Mouse (Mus musculus) kidney, embryonic 16.5 days (tissue): Measurements from ENCODE around the gene Stk11. TPM values are rescaled to one million over a fixed set of nuclear protein-coding genes. Genes with fewer than 3 reads are reported as not detected.

Experiments used
- ATAC-seq: fragments of 200-750 bp; cut with Nextera tagmentation; 2 replicates; pipeline ENCODE4 v1.8.0; 2017; ENCODE audit warnings: moderate TSS enrichment; ENCODE audit not compliant: low FRiP score, low TSS enrichment
- H3K27ac ChIP-seq: fragments of 300-500 bp; sonication (generic); 2 replicates; pipeline ENCODE4 v1.5.1; 2014; ENCODE audit warnings: low read length
- H3K27me3 ChIP-seq: fragments of 300-500 bp; sonication (generic); 2 replicates; pipeline ENCODE4 v1.6.1; 2014; ENCODE audit warnings: low read length, control low read depth, mixed read lengths; ENCODE audit not compliant: insufficient read depth
- H3K36me3 ChIP-seq: fragments of 300-500 bp; sonication (generic); 2 replicates; pipeline ENCODE4 v1.6.1; 2014; ENCODE audit warnings: low read length, control low read depth, mixed read lengths; ENCODE audit not compliant: insufficient read depth
- H3K4me1 ChIP-seq: fragments of 300-500 bp; sonication (generic); 2 replicates; pipeline ENCODE4 v1.6.1; 2014; ENCODE audit warnings: low read length, control low read depth, mixed read lengths; ENCODE audit not compliant: insufficient read depth
- H3K4me2 ChIP-seq: fragments of 300-500 bp; sonication (generic); replicated peaks from 2 replicates; pipeline ENCODE4 v1.6.1; 2014; ENCODE audit warnings: low read depth, low read length
- H3K4me3 ChIP-seq: fragments of 300-500 bp; sonication (generic); 2 replicates; pipeline ENCODE4 v1.5.1; 2014; ENCODE audit warnings: mild to moderate bottlenecking, low read length
- H3K9ac ChIP-seq: fragments of 300-500 bp; sonication (generic); replicated peaks from 2 replicates; pipeline ENCODE4 v1.6.1; 2014; ENCODE audit warnings: low read length
- H3K9me3 ChIP-seq: fragments of 300-500 bp; sonication (generic); 2 replicates; pipeline ENCODE4 v1.6.1; 2016; ENCODE audit warnings: low read length, control low read depth
- WGBS: fragments of 180-500 bp; shearing (Covaris S2); extraction: QIAGEN DNeasy Blood & Tissue Kit; methylation state at CpG from one replicate; pipeline ENCODE4 v1.1.7; 2014; 5-methylcytosine and 5-hydroxymethylcytosine counted together
- polyA plus RNA-seq: library from polyadenylated mRNA; unstranded; fragments of >200 nt; fragmentation: Nextera tagmentation; extraction: Ambion mirVana; gene quantifications from 2 replicates; pipeline ENCODE4 v1.2.1, GENCODE M21; 2015

Stk11 gene
- 18.2 and 20.2 TPM in 2 replicates for polyA plus RNA-seq

GRCm38 (mm10) chr10:80115290-80115943 is at the start of gene Stk11:
TSS of gene Stk11 (plus strand) at chr10:80115803.
- peaks cover 17% of the 10 kb centered on the region; the same call in 1 of the 2 replicates for H3K36me3 ChIP-seq
- peak; percentile 99 for ATAC-seq
- H3K4me3 ChIP-seq: peak within 1 kb of the TSS; percentile 90
- H3K4me2 ChIP-seq: peak within 1 kb of the TSS; percentile 97
- peak within 1 kb of the TSS; percentile 92 for H3K27ac ChIP-seq
- under 1% methylated on average over 70 of the region's 70 CpGs for WGBS
- peak within 1 kb of the TSS; percentile 95 for H3K9ac ChIP-seq
- no peaks in the 10 kb centered on the region for H3K9me3 ChIP-seq
- H3K27me3 ChIP-seq: no peaks in the 10 kb centered on the region
- H3K4me1 ChIP-seq: peaks cover 38% of the 10 kb centered on the region

- H3K9me3 ChIP-seq: no peaks in the 10 kb centered on the region
- no peak overlapping the region for H3K27ac ChIP-seq
- H3K4me3 ChIP-seq: no peak overlapping the region
- H3K4me1 ChIP-seq: peaks cover 20% of the 10 kb centered on the region
- H3K36me3 ChIP-seq: no peaks in the 10 kb centered on the region; the same call in 1 of the 2 replicates
- no peaks in the 10 kb centered on the region for H3K27me3 ChIP-seq
- whole genome bisulfite sequencing: 88% methylated on average over 6 of the region's 7 CpGs
- no peak overlapping the region for H3K4me2 ChIP-seq
- ATAC-seq: no peak
- no peak overlapping the region for H3K9ac ChIP-seq
Observed at GRCm38 (mm10) chr10:80069251-80069650, 46.4 kb upstream of the Stk11 start.

GRCm38 (mm10) chr10:80069948-80070450 is 45.6 kb upstream of the Stk11 start:
- 91% methylated on average over 4 of the region's 4 CpGs for WGBS
- no peak for ATAC-seq

GRCm38 (mm10) chr10:80070837-80071515 is 44.6 kb upstream of the Stk11 start:
- H3K27me3 ChIP-seq: no peaks in the 10 kb centered on the region
- H3K4me1 ChIP-seq: peaks cover 33% of the 10 kb centered on the region
- H3K4me2 ChIP-seq: peak overlapping the region; percentile 12; the same call in 1 of the 2 replicates
- no peaks in the 10 kb centered on the region; the same call in 1 of the 2 replicates for H3K36me3 ChIP-seq
- no peak overlapping the region for H3K4me3 ChIP-seq
- peak; percentile 88 for ATAC-seq
- H3K9me3 ChIP-seq: no peaks in the 10 kb centered on the region
- peak overlapping the region; percentile 90 for H3K27ac ChIP-seq
- 37% methylated on average over 9 of the region's 9 CpGs for WGBS
- H3K9ac ChIP-seq: peak overlapping the region; percentile 49

More at GRCm38 (mm10) chr10:80069948-80070450, 45.6 kb upstream of the Stk11 start:
- H3K36me3 ChIP-seq: no peaks in the 10 kb centered on the region; the same call in 1 of the 2 replicates
- no peaks in the 10 kb centered on the region for H3K9me3 ChIP-seq
- no peak overlapping the region for H3K4me2 ChIP-seq
- peaks cover 23% of the 10 kb centered on the region for H3K4me1 ChIP-seq
- H3K27ac ChIP-seq: no peak overlapping the region
- H3K4me3 ChIP-seq: no peak overlapping the region
- no peak overlapping the region for H3K9ac ChIP-seq
- H3K27me3 ChIP-seq: no peaks in the 10 kb centered on the region

- H3K36me3 ChIP-seq: no peaks in the 10 kb centered on the region; the same call in 1 of the 2 replicates
- WGBS: 53% methylated on average over 3 of the region's 3 CpGs
- H3K9me3 ChIP-seq: no peaks in the 10 kb centered on the region
- peak overlapping the region; percentile 90 for H3K27ac ChIP-seq
- no peaks in the 10 kb centered on the region for H3K27me3 ChIP-seq
- peak overlapping the region; percentile 49 for H3K9ac ChIP-seq
- peaks cover 33% of the 10 kb centered on the region for H3K4me1 ChIP-seq
- no peak overlapping the region for H3K4me3 ChIP-seq
- ATAC-seq: no peak
- 0 out of 2 replicates have a peak overlapping the region, but pooled peaks have one; percentile 12 for H3K4me2 ChIP-seq
Observed at GRCm38 (mm10) chr10:80071516-80071900, 44.1 kb upstream of the Stk11 start.

- WGBS: 76% methylated on average over 20 of the region's 20 CpGs
- H3K27ac ChIP-seq: 0 out of 2 replicates have a peak overlapping the region, but pooled peaks have one; percentile 14
- ATAC-seq: no peak
- no peak overlapping the region for H3K4me3 ChIP-seq
- H3K36me3 ChIP-seq: no peaks in the 10 kb centered on the region
- no peaks in the 10 kb centered on the region for H3K9me3 ChIP-seq
- H3K4me2 ChIP-seq: no peak overlapping the region
- no peaks in the 10 kb centered on the region for H3K27me3 ChIP-seq
- peaks cover 33% of the 10 kb centered on the region for H3K4me1 ChIP-seq
- H3K9ac ChIP-seq: no peak overlapping the region
Observed at GRCm38 (mm10) chr10:80072623-80073489, 42.7 kb upstream of the Stk11 start.

- Histone ChIP-seq H3K27me3 (no peaks in the 10 kb centered on the region), H3K27ac (peak overlapping the region; percentile 32; the same call in 1 of the 2 replicates), H3K4me1 (peaks cover 33% of the 10 kb centered on the region), H3K36me3 (no peaks in the 10 kb centered on the region; the same call in 1 of the 2 replicates), H3K9ac (peak overlapping the region; percentile 37; the same call in 1 of the 2 replicates), H3K4me3 (peak overlapping the region; percentile 27), H3K4me2 (peak overlapping the region; percentile 49), H3K9me3 (no peaks in the 10 kb centered on the region)
- peak; percentile 50 for ATAC-seq
- WGBS: 11% methylated on average over 28 of the region's 28 CpGs
Observed at GRCm38 (mm10) chr10:80074813-80075601, 40.6 kb upstream of the Stk11 start.

GRCm38 (mm10) chr10:80075924-80076323 is 39.7 kb upstream of the Stk11 start:
- ATAC-seq: no peak
- Histone ChIP-seq H3K9me3 (no peaks in the 10 kb centered on the region), H3K27me3 (no peaks in the 10 kb centered on the region), H3K36me3 (peaks cover 4% of the 10 kb centered on the region), H3K4me3 (no peak overlapping the region), H3K27ac (no peak overlapping the region), H3K4me1 (peaks cover 28% of the 10 kb centered on the region), H3K9ac (0 out of 2 replicates have a peak overlapping the region, but pooled peaks have one; percentile 37), H3K4me2 (no peak overlapping the region)
- 33% methylated on average over 1 of the region's 1 CpGs for WGBS
